Mouse (Mus musculus) olfactory bulb, adult 2 months (tissue): ENCODE measurements at regions not wholly inside any gene's neighbourhood (a gene's known extent, or its start where the extent isn't known, plus 50 kb on each side); places are given as distances from the start of the nearest gene placed in this dataset.

Experiments
- H3K27ac ChIP-seq: fragments of 200-500 bp; 2 replicates; pipeline ENCODE4 v1.5.1; 2012; ENCODE audit warnings: low read depth, low read length; ENCODE audit not compliant: insufficient read depth
- H3K4me1 ChIP-seq: fragments of 200-500 bp; 2 replicates; pipeline ENCODE4 v1.6.1; 2012; ENCODE audit warnings: low read length; ENCODE audit not compliant: control insufficient read depth, insufficient read depth
- H3K4me3 ChIP-seq: fragments of 200-500 bp; 2 replicates; pipeline ENCODE4 v1.5.1; 2012; ENCODE audit warnings: mild to moderate bottlenecking, low read depth, low read length, moderate library complexity; ENCODE audit not compliant: insufficient read depth
- CTCF ChIP-seq: fragments of 200-500 bp; IDR thresholded peaks from 2 replicates; pipeline ENCODE4 v1.5.1; 2012; ENCODE audit warnings: low read depth, mild to moderate bottlenecking, low read length, moderate library complexity; ENCODE audit not compliant: insufficient read depth
- POLR2A ChIP-seq: fragments of 200-500 bp; IDR thresholded peaks from 2 replicates; pipeline ENCODE4 v1.6.1; 2012; ENCODE audit warnings: mild to moderate bottlenecking, low read depth, low read length, moderate library complexity; ENCODE audit not compliant: insufficient read depth
- WGBS: fragments of 180-500 bp; shearing (Covaris S2); methylation state at CpG from one replicate; pipeline ENCODE4 v1.1.7; 2018; 5-methylcytosine and 5-hydroxymethylcytosine counted together

DNA sequence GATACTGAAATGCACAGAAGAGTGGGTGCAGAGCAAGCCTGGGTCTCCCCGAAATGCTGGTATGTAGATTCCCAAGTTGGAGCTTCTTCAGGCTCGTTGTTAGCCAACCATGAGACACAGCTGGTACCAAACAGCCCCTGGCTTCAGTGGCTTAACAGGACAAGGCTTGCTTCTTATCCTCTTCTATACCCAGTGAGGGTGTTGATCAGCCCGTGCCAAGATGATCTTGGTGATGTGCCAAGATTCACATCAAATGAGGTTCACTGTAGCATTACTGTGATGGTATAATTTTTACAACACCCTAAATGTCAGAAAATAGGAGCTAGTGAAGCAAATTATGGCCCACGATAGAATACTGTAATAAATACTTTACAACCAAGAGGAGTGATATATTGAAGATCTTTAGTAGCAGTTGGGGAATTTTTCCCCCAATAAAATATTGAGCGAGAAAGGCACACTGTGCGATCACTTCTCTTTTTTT, 152.5 kb downstream of the Syk start:
- peaks cover 10% of the 10 kb centered on the region for H3K4me1 ChIP-seq
- TF ChIP-seq CTCF: no peak
- H3K27ac ChIP-seq: no peak overlapping the region
- 46% methylated on average over 6 of the region's 6 CpGs for WGBS
- no peak overlapping the region for H3K4me3 ChIP-seq

DNA sequence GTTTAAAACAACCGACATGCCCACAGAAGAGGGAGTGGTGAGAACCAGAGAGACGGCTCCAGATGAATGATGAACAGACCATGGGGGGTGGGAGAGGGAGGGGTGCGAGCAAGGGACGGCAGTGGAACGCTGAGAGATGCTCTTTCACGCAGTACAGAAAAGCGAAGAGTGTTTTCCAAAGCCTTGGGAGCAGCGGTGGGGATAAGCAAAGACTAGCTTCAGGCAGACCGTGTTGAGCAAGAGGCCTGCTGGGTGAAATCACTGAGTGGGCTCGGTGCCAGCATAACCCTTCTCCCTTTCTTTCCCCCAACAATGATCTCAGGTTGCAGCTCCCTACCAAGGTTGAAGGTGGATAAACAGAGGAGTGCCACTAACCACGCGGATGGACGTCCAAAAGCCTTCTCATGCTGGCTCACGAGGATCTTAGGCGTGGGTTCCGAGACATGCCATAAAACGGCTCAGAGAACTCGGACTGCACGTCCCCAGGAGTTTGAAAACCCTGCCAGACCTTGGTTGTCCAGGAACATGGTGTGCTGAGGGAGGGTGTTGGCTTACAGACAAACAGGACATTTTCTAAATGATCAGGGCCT, 153.1 kb downstream of the Syk start:
- no peak for TF ChIP-seq CTCF
- TF ChIP-seq POLR2A: no peak
- Histone ChIP-seq H3K4me3 (no peak overlapping the region), H3K27ac (no peak overlapping the region), H3K4me1 (peaks cover 10% of the 10 kb centered on the region)
- 52% methylated on average over 19 of the region's 19 CpGs for WGBS

DNA sequence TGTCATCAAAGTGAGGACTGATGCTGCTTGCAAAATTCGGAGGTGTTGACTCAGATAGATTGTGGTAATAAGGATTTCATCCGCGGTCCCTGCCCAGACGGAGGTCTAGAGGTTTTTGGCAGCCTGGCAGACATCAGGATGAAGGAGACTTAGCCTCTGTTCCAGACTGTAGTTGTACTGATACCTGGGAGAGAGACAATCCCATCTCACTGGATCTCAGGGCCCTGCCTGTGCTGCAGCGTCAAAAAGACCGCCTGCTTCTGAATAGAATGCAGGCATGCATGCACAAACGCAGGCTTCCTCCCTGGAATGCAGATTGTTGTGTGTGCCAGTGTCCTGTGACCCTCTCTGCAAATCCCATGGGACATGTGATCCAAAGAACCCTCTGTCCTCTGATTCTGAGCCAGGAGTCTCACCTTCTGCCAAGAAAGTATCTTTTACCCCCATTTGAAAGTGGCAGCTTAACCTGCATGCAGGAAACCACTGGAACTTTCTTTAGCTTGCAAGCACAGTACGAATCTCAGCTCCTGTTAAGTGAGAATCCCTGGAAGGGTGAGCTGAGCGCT, 155.2 kb downstream of the Syk start:
- no peak for TF ChIP-seq CTCF
- no peak for TF ChIP-seq POLR2A
- no peak overlapping the region for H3K4me3 ChIP-seq
- H3K4me1 ChIP-seq: peaks cover 10% of the 10 kb centered on the region
- H3K27ac ChIP-seq: no peak overlapping the region
- 75% methylated on average over 9 of the region's 9 CpGs for WGBS

- Histone ChIP-seq H3K4me3 (no peak overlapping the region), H3K4me1 (no peaks in the 10 kb centered on the region), H3K27ac (no peak overlapping the region)
- 74% methylated on average over 4 of the region's 4 CpGs for WGBS
- TF ChIP-seq POLR2A (no peak), CTCF (no peak)
Measured at GRCm38 (mm10) chr13:52741371-52741770, 158.4 kb downstream of the Syk start.

GRCm38 (mm10) chr13:52756005-52756404, 173.0 kb downstream of the Syk start:
- no peak for TF ChIP-seq CTCF
- no peak for TF ChIP-seq POLR2A
- WGBS: 62% methylated on average over 10 of the region's 10 CpGs
- Histone ChIP-seq H3K4me1 (0 out of 2 replicates have a peak, but pooled peaks cover 2% of the 10 kb centered on the region), H3K27ac (no peak overlapping the region), H3K4me3 (no peak overlapping the region)

DNA sequence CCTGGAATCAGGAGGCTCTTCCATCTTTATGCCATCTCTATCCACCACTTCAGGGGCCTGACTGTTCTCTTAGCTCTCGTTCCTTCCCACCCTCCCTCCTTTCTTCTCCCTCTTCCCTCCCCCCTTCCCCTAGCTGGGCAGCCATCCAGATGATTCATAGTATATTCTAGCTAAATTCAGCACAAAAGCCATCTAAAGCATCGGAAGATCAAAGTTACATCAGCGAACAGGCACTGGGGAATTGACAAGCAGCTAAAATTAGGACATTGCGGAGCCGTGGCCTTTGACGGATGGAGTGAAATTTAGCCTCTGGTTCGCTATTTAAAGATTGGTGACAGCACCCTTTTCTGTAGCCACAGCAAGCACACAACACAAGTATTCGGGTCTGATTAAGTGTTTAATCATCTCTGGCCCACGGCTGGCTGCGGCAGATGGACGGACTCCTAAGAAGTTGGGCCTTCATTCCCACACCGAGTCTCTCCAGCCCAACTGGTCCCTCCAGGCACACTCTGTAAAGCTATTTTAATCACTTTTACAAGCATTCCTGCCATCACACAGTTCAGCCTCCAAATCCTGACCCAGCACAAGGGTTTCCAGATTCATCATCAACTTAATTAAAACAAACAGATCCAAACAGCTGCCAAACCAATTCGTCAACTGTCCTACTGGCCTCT, 163.8 kb downstream of the Auh start:
- H3K4me1 ChIP-seq: peaks cover 15% of the 10 kb centered on the region
- TF ChIP-seq CTCF (no peak), POLR2A (no peak)
- WGBS: 11% methylated on average over 13 of the region's 13 CpGs
- H3K27ac ChIP-seq: peak overlapping the region; percentile 78
- H3K4me3 ChIP-seq: no peak overlapping the region

GRCm38 (mm10) chr13:52766236-52766635, 163.2 kb downstream of the Auh start:
- WGBS: 90% methylated on average over 2 of the region's 2 CpGs
- TF ChIP-seq CTCF (no peak), POLR2A (no peak)
- Histone ChIP-seq H3K4me1 (peaks cover 15% of the 10 kb centered on the region), H3K4me3 (no peak overlapping the region), H3K27ac (peak overlapping the region; percentile 70; the same call in 1 of the 2 replicates)

GRCm38 (mm10) chr13:52769956-52770355, 159.5 kb downstream of the Auh start:
- TF ChIP-seq CTCF: no peak
- TF ChIP-seq POLR2A: no peak
- 82% methylated on average over 8 of the region's 8 CpGs for WGBS

GRCm38 (mm10) chr13:52771518-52771917, 158.0 kb downstream of the Auh start:
- H3K4me1 ChIP-seq: peaks cover under 1% of the 10 kb centered on the region
- no peak for TF ChIP-seq POLR2A
- WGBS: 97% methylated on average over 3 of the region's 3 CpGs
- no peak overlapping the region for H3K27ac ChIP-seq
- H3K4me3 ChIP-seq: no peak overlapping the region

More at GRCm38 (mm10) chr13:52769956-52770355, 159.5 kb downstream of the Auh start:
- Histone ChIP-seq H3K4me3 (no peak overlapping the region), H3K4me1 (peaks cover 13% of the 10 kb centered on the region), H3K27ac (no peak overlapping the region)

GRCm38 (mm10) chr13:52772081-52772480, 157.4 kb downstream of the Auh start:
- Histone ChIP-seq H3K4me3 (no peak overlapping the region), H3K4me1 (peaks cover 1% of the 10 kb centered on the region; the same call in 1 of the 2 replicates), H3K27ac (no peak overlapping the region)
- no peak for TF ChIP-seq POLR2A
- TF ChIP-seq CTCF: no peak
- 83% methylated on average over 4 of the region's 4 CpGs for WGBS
